Mouse (Mus musculus): ENCODE measurements around the gene Dab2.

GRCm38 (mm10) chr15:6387729-6388070 is 88.1 kb downstream of the Dab2 start:
- TF ChIP-seq CTCF (IDR thresholded peaks at IDR 0.05) (no peak), EP300 (IDR thresholded peaks at IDR 0.05) (no peak)

Measured in lung, postnatal 0 days (tissue).